Mouse (Mus musculus) MEL (cell line): ENCODE results near the gene Mfsd4a. TPM values are rescaled to one million over a fixed set of nuclear protein-coding genes. Genes with fewer than 3 reads are reported as not detected.

ENCODE experiments used
- DNase-seq: peaks from one replicate; pipeline ENCODE4 v3.0.0; 2011; ENCODE audit warnings: low read depth, low spot score
- H3K27ac ChIP-seq: 2 replicates; pipeline ENCODE4 v1.5.1; 2012; ENCODE audit warnings: low read depth, mild to moderate bottlenecking, control low read depth, low read length, moderate library complexity; ENCODE audit not compliant: control insufficient read depth
- H3K27me3 ChIP-seq, 2 experiments: fragments of 150-350 bp in 1 of 2; sonication (generic) in 1 of 2; 2 replicates each; pipeline ENCODE4 v1.6.1; 2012; ENCODE audit warnings: low read length in 2 of 2, mild to moderate bottlenecking in 2 of 2, improper control_type of control experiment in 1 of 2, moderate library complexity in 1 of 2; ENCODE audit not compliant: insufficient read depth in 2 of 2, control insufficient read depth in 1 of 2
- H3K36me3 ChIP-seq, 2 experiments: 2 replicates each; pipeline ENCODE4 v1.6.1; 2012 to 2014; ENCODE audit warnings: low read length in 2 of 2, improper control_type of control experiment in 1 of 2, inconsistent platforms in 1 of 2, mild to moderate bottlenecking in 1 of 2; ENCODE audit not compliant: insufficient read depth in 2 of 2, control insufficient read depth in 1 of 2
- H3K4me1 ChIP-seq, 2 experiments: fragments of 150-350 bp in 1 of 2; sonication (generic) in 1 of 2; 2 replicates each; pipeline ENCODE4 v1.6.1; 2012; ENCODE audit warnings: low read length in 2 of 2, improper control_type of control experiment in 1 of 2, mild to moderate bottlenecking in 1 of 2; ENCODE audit not compliant: insufficient read depth in 2 of 2, control insufficient read depth in 1 of 2
- H3K4me3 ChIP-seq, 2 experiments: fragments of 150-350 bp in 1 of 2; sonication (generic) in 1 of 2; 2 replicates each; pipeline ENCODE4 v1.5.1; 2012; ENCODE audit warnings: low read depth in 2 of 2, low read length in 2 of 2, mild to moderate bottlenecking in 2 of 2, moderate library complexity in 2 of 2, control low read depth in 1 of 2, improper control_type of control experiment in 1 of 2; ENCODE audit not compliant: control insufficient read depth in 1 of 2, insufficient read depth in 1 of 2
- H3K79me2 ChIP-seq: 2 replicates; pipeline ENCODE4 v1.6.1; 2012; ENCODE audit warnings: mild to moderate bottlenecking, low read length, moderate library complexity; ENCODE audit not compliant: control insufficient read depth, poor library complexity, insufficient read depth
- H3K9ac ChIP-seq: 2 replicates; pipeline ENCODE4 v1.6.1; 2012; ENCODE audit warnings: low read depth, mild to moderate bottlenecking, control low read depth, low read length, moderate library complexity; ENCODE audit not compliant: control insufficient read depth, poor library complexity, severe bottlenecking
- H3K9me3 ChIP-seq: fragments of 150-350 bp; sonication (generic); replicated peaks from 2 replicates; pipeline ENCODE4 v1.6.1; 2012; ENCODE audit warnings: mild to moderate bottlenecking, low read length, improper control_type of control experiment, moderate library complexity; ENCODE audit not compliant: insufficient read depth
- BHLHE40 ChIP-seq: IDR thresholded peaks from 2 replicates; pipeline ENCODE4 v1.6.1; 2012; ENCODE audit warnings: low read depth, mild to moderate bottlenecking, inconsistent platforms, low read length, improper control_type of control experiment, borderline replicate concordance
- E2F4 ChIP-seq: IDR thresholded peaks from 2 replicates; pipeline ENCODE4 v1.6.1; 2011; ENCODE audit warnings: low read depth, low read length, improper control_type of control experiment, borderline replicate concordance
- ELF1 ChIP-seq: IDR thresholded peaks from 2 replicates; pipeline ENCODE4 v1.6.1; 2014; ENCODE audit warnings: low read depth, mild to moderate bottlenecking, inconsistent platforms, low read length, improper control_type of control experiment, moderate library complexity
- ETS1 ChIP-seq: IDR thresholded peaks from 2 replicates; pipeline ENCODE4 v1.6.1; 2012; ENCODE audit warnings: low read depth, mild to moderate bottlenecking, inconsistent platforms, low read length, improper control_type of control experiment, moderate library complexity
- GATA1 ChIP-seq: IDR thresholded peaks from 2 replicates; pipeline ENCODE4 v1.6.1; 2011; ENCODE audit warnings: low read depth, low read length, improper control_type of control experiment
- HCFC1 ChIP-seq: IDR thresholded peaks from 2 replicates; pipeline ENCODE4 v1.6.1; 2012; ENCODE audit warnings: low read depth, mild to moderate bottlenecking, inconsistent platforms, low read length, improper control_type of control experiment, moderate library complexity
- JUND ChIP-seq: IDR thresholded peaks from 2 replicates; pipeline ENCODE4 v1.6.1; 2011; ENCODE audit warnings: low read depth, mild to moderate bottlenecking, improper control_type of control experiment, low read length
- KAT2A ChIP-seq: conservative IDR thresholded peaks from 2 replicates; pipeline ENCODE4 v1.6.1; 2012; ENCODE audit warnings: low read depth, low read length, improper control_type of control experiment, inconsistent platforms
- MAX ChIP-seq: IDR thresholded peaks from 2 replicates; pipeline ENCODE4 v1.6.1; 2011; ENCODE audit warnings: low read length, improper control_type of control experiment
- MAZ ChIP-seq: IDR thresholded peaks from 2 replicates; pipeline ENCODE4 v1.6.1; 2012; ENCODE audit warnings: low read depth, mild to moderate bottlenecking, inconsistent platforms, low read length, improper control_type of control experiment
- MYB ChIP-seq: IDR thresholded peaks from 2 replicates; pipeline ENCODE4 v1.6.1; 2011; ENCODE audit warnings: mild to moderate bottlenecking, low read depth, low read length, improper control_type of control experiment
- MYC ChIP-seq: IDR thresholded peaks from 2 replicates; pipeline ENCODE4 v1.6.1; 2011; ENCODE audit warnings: low read depth, mild to moderate bottlenecking, low read length, improper control_type of control experiment, moderate library complexity
- NELFE ChIP-seq: IDR thresholded peaks from 2 replicates; pipeline ENCODE4 v1.6.1; 2011; ENCODE audit warnings: low read depth, low read length, improper control_type of control experiment
- NRF1 ChIP-seq: IDR thresholded peaks from 2 replicates; pipeline ENCODE4 v1.6.1; 2014; ENCODE audit warnings: low read depth, mild to moderate bottlenecking, inconsistent platforms, low read length, improper control_type of control experiment, moderate library complexity; ENCODE audit not compliant: poor library complexity, insufficient read depth, severe bottlenecking
- POLR2AphosphoS2 ChIP-seq: IDR thresholded peaks from 2 replicates; pipeline ENCODE4 v1.6.1; 2011; ENCODE audit warnings: low read length, improper control_type of control experiment
- RCOR1 ChIP-seq: IDR thresholded peaks from 2 replicates; pipeline ENCODE4 v1.6.1; 2012; ENCODE audit warnings: low read depth, mild to moderate bottlenecking, inconsistent platforms, low read length, improper control_type of control experiment
- SMC3 ChIP-seq: IDR thresholded peaks from 2 replicates; pipeline ENCODE4 v1.6.1; 2011; ENCODE audit warnings: low read depth, low read length, improper control_type of control experiment
- TAL1 ChIP-seq: IDR thresholded peaks from 2 replicates; pipeline ENCODE4 v1.6.1; 2012; ENCODE audit warnings: mild to moderate bottlenecking, inconsistent platforms, low read length, moderate library complexity, mixed read lengths
- TCF12 ChIP-seq: IDR thresholded peaks from 2 replicates; pipeline ENCODE4 v1.6.1; 2014; ENCODE audit warnings: low read depth, mild to moderate bottlenecking, inconsistent platforms, low read length, improper control_type of control experiment, moderate library complexity
- UBTF ChIP-seq: IDR thresholded peaks from 2 replicates; pipeline ENCODE4 v1.6.1; 2012; ENCODE audit warnings: low read depth, mild to moderate bottlenecking, inconsistent platforms, low read length, improper control_type of control experiment, moderate library complexity, borderline replicate concordance; ENCODE audit not compliant: insufficient read depth
- USF1 ChIP-seq: IDR thresholded peaks from 2 replicates; pipeline ENCODE4 v1.6.1; 2014; ENCODE audit warnings: low read depth, mild to moderate bottlenecking, inconsistent platforms, low read length, improper control_type of control experiment, moderate library complexity
- ZKSCAN1 ChIP-seq: IDR thresholded peaks from 2 replicates; pipeline ENCODE4 v1.6.1; 2012; ENCODE audit warnings: low read depth, mild to moderate bottlenecking, inconsistent platforms, low read length, improper control_type of control experiment, moderate library complexity
- polyA plus RNA-seq, 2 experiments: library from polyadenylated mRNA; stranded (reverse) in 1 of 2; unstranded in 1 of 2; fragments of >175 nt in 1 of 2; fragments of >200 nt in 1 of 2; gene quantifications; 2 replicates each; pipeline versions ENCODE4 v1.2.1 to v1.2.4; 2012; ENCODE audit warnings: low replicate concordance in 2 of 2, low read depth in 1 of 2; ENCODE audit not compliant: insufficient read length in 2 of 2, insufficient read depth in 1 of 2, missing spikeins in 1 of 2
- total RNA-seq: library from RNA; depleted of rRNA; stranded (reverse); fragments of 300-350 nt; gene quantifications from 2 replicates; pipeline ENCODE4 v1.2.3, GENCODE M21; 2012

Mfsd4a gene
- total and polyA plus RNA-seq, 3 experiments = 3.6 to 15.5 TPM; not detected in 1

DNA sequence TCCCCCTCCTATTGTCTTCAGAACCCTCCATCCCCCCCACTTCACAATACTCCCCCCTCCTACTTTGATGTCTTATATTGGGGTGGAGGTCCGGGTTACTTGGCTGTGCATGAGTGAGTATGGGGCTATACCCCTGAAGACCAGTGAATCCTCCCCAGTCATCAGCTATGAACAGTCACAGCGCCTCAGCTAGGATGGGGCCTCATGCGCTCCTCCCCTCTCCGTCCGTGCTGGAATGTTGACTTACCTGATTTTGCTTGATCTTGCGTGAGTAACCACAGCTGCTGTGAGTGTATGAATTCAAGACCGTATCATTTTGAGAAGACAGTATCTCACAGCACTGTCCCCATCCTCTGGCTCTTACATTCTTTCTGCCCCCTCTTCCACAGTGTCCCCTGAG, 48.0 kb downstream of the Mfsd4a start:
- H3K9me3 ChIP-seq = no peaks in the 10 kb centered on the region
- DNase-seq = no peak
- no peak for TF ChIP-seq HCFC1
- no peak for TF ChIP-seq MAX
- TF ChIP-seq E2F4 = no peak
- no peak for TF ChIP-seq MAZ
- no peak for TF ChIP-seq KAT2A
- TF ChIP-seq ZKSCAN1 = no peak
- peaks cover 6 to 35% of the 10 kb centered on the region in 2 experiments for H3K36me3 ChIP-seq
- H3K27me3 ChIP-seq = no peaks in the 10 kb centered on the region
- no peak overlapping the region for H3K4me3 ChIP-seq
- H3K4me1 ChIP-seq = peaks cover 0 to 3% of the 10 kb centered on the region in 2 experiments; a peak in 1 of 4 replicates
- H3K9ac ChIP-seq = no peak overlapping the region
- H3K27ac ChIP-seq = no peak overlapping the region
- peaks cover 6% of the 10 kb centered on the region; the same call in 1 of the 2 replicates for H3K79me2 ChIP-seq

DNA sequence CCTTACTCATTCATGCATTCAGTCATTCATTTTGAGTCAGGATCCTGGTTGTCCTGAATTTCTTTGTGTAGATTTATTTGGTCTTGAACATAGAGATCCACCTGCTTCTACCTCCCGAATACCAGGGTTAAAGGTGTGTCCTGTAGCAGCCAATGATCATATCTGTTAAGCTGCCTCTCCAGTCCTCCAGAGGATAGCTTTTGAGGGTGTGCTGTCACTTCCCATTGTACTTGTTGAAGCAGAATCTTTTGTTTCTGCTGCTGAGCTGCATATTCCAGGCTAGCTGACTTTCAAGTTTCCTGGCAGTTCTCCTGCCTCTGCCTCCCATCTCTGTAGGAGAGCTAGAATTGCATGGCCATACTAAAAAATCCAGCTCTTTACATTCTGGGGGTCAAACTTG, 51.2 kb downstream of the Mfsd4a start:
- no peaks in the 10 kb centered on the region for H3K4me1 ChIP-seq
- H3K36me3 ChIP-seq = peaks cover 5 to 29% of the 10 kb centered on the region in 2 experiments
- no peak overlapping the region for H3K9ac ChIP-seq
- no peak overlapping the region for H3K4me3 ChIP-seq
- DNase-seq = no peak
- H3K9me3 ChIP-seq = no peaks in the 10 kb centered on the region
- no peaks in the 10 kb centered on the region for H3K27me3 ChIP-seq
- H3K27ac ChIP-seq = no peak overlapping the region
- TF ChIP-seq NRF1 (no peak), BHLHE40 (no peak), JUND (no peak), POLR2AphosphoS2 (no peak), MAX (no peak), ZKSCAN1 (no peak), GATA1 (no peak), ETS1 (no peak), MYC (no peak), USF1 (no peak), TAL1 (no peak), MYB (no peak), RCOR1 (no peak), ELF1 (no peak), TCF12 (no peak), NELFE (no peak), UBTF (no peak), SMC3 (no peak), E2F4 (no peak)
- peaks cover 22% of the 10 kb centered on the region for H3K79me2 ChIP-seq
